Mouse (Mus musculus) erythroblast, adult 5-6 weeks (primary cell): ENCODE data around the gene Olfr1350. TPM values are rescaled to one million over a fixed set of nuclear protein-coding genes. Genes with fewer than 3 reads are reported as not detected.
"Not testable (repeated sequence)": the region's sequence is repeated elsewhere in the genome, so short reads cannot be mapped to it uniquely, and the experiment has no call there.

Experiments
- ATAC-seq: replicated peaks from 2 replicates; pipeline ENCODE4 v1.8.0; 2016; ENCODE audit warnings: moderate number of reproducible peaks, mild to moderate bottlenecking, moderate TSS enrichment, inconsistent platforms; ENCODE audit not compliant: poor library complexity, low FRiP score, severe bottlenecking
- total RNA-seq, 2 experiments: library from RNA; stranded (forward) in 1 of 2; stranded (reverse) in 1 of 2; fragments of 150-400 nt in 1 of 2; fragments of 200-764, 138-1000 nt in 1 of 2; gene quantifications; 2 replicates each; pipeline versions ENCODE4 v1.2.3 to v1.2.4; 2015 to 2017; ENCODE audit warnings: low replicate concordance in 2 of 2

The Olfr1350 gene
- not detected in 2 replicates for total RNA-seq (2015; ENCODE audit: low replicate concordance)
- total RNA-seq (2017; ENCODE audit: low replicate concordance) = not detected in 2 replicates

- ATAC-seq = no peak
Observed at GRCm38 (mm10) chr7:6564541-6564940, at the start of gene Olfr1350. TSS of gene Olfr1350 (plus strand) at chr7:6564841.

GRCm38 (mm10) chr7:6521666-6522065, 43.0 kb upstream of the Olfr1350 start:
- ATAC-seq = no peak

GRCm38 (mm10) chr7:6522850-6523249, 41.8 kb upstream of the Olfr1350 start, which contains the start of gene Olfr1349:
TSS of gene Olfr1349 (minus strand) at chr7:6522950.
- no peak for ATAC-seq

- ATAC-seq = no peak
Observed at GRCm38 (mm10) chr7:6525001-6525400, 39.6 kb upstream of the Olfr1350 start.

- ATAC-seq = no peak
Observed at GRCm38 (mm10) chr7:6526141-6526540, 38.5 kb upstream of the Olfr1350 start.

GRCm38 (mm10) chr7:6586096-6586759, 21.6 kb downstream of the Olfr1350 start:
- ATAC-seq = no peak

GRCm38 (mm10) chr7:6588766-6589165, 24.1 kb downstream of the Olfr1350 start:
- not testable (repeated sequence) for ATAC-seq

- no peak for ATAC-seq
Observed at GRCm38 (mm10) chr7:6603331-6603730, 38.7 kb downstream of the Olfr1350 start.

Other genes with a start within 250 kb of the Olfr1350 start
- not detected in 2 replicates for gene Zfp583, start 233.6 kb upstream of the Olfr1350 start, total RNA-seq (2015; ENCODE audit: low replicate concordance)
- not detected in 2 replicates for gene Zfp583, start 233.6 kb upstream of the Olfr1350 start, total RNA-seq (2017; ENCODE audit: low replicate concordance)
- not detected in 2 replicates for gene Gm3854, start 221.1 kb upstream of the Olfr1350 start, total RNA-seq (2015; ENCODE audit: low replicate concordance)
- gene Gm3854, start 221.1 kb upstream of the Olfr1350 start, total RNA-seq (2017; ENCODE audit: low replicate concordance) = not detected in 2 replicates
- not detected in 2 replicates for gene Zfp78, start 201.6 kb upstream of the Olfr1350 start, total RNA-seq (2015; ENCODE audit: low replicate concordance)
- gene Zfp78, start 201.6 kb upstream of the Olfr1350 start, total RNA-seq (2017; ENCODE audit: low replicate concordance) = 0.43 and 2.1 TPM in 2 replicates
- gene Zfp28, start 181.5 kb upstream of the Olfr1350 start, total RNA-seq (2015; ENCODE audit: low replicate concordance) = not detected in 2 replicates
- gene Zfp28, start 181.5 kb upstream of the Olfr1350 start, total RNA-seq (2017; ENCODE audit: low replicate concordance) = 9.6 TPM in 1 of 2 replicates, not detected in the other
- not detected in 2 replicates for gene Smim17, start 166.1 kb upstream of the Olfr1350 start, total RNA-seq (2015; ENCODE audit: low replicate concordance)
- not detected in 2 replicates for gene Smim17, start 166.1 kb upstream of the Olfr1350 start, total RNA-seq (2017; ENCODE audit: low replicate concordance)
- not detected in 2 replicates for gene Gm20715, start 154.6 kb upstream of the Olfr1350 start, total RNA-seq (2015; ENCODE audit: low replicate concordance)
- gene Gm20715, start 154.6 kb upstream of the Olfr1350 start, total RNA-seq (2017; ENCODE audit: low replicate concordance) = not detected in 2 replicates
- not detected in 2 replicates for gene Olfr1344, start 126.2 kb upstream of the Olfr1350 start, total RNA-seq (2015; ENCODE audit: low replicate concordance)
- not detected in 2 replicates for gene Olfr1344, start 126.2 kb upstream of the Olfr1350 start, total RNA-seq (2017; ENCODE audit: low replicate concordance)
- not detected in 2 replicates for gene Olfr1336, start 108.7 kb upstream of the Olfr1350 start, total RNA-seq (2015; ENCODE audit: low replicate concordance)
- not detected in 2 replicates for gene Olfr1336, start 108.7 kb upstream of the Olfr1350 start, total RNA-seq (2017; ENCODE audit: low replicate concordance)
- not detected in 2 replicates for gene Olfr1346, start 97.7 kb upstream of the Olfr1350 start, total RNA-seq (2015; ENCODE audit: low replicate concordance)
- gene Olfr1346, start 97.7 kb upstream of the Olfr1350 start, total RNA-seq (2017; ENCODE audit: low replicate concordance) = not detected in 2 replicates
- not detected in 2 replicates for gene Olfr5, start 77.9 kb upstream of the Olfr1350 start, total RNA-seq (2015; ENCODE audit: low replicate concordance)
- not detected in 2 replicates for gene Olfr5, start 77.9 kb upstream of the Olfr1350 start, total RNA-seq (2017; ENCODE audit: low replicate concordance)
- not detected in 2 replicates for gene Olfr1347, start 65.1 kb upstream of the Olfr1350 start, total RNA-seq (2015; ENCODE audit: low replicate concordance)
- gene Olfr1347, start 65.1 kb upstream of the Olfr1350 start, total RNA-seq (2017; ENCODE audit: low replicate concordance) = not detected in 2 replicates
- not detected in 2 replicates for gene Olfr1348, start 56.1 kb upstream of the Olfr1350 start, total RNA-seq (2015; ENCODE audit: low replicate concordance)
- gene Olfr1348, start 56.1 kb upstream of the Olfr1350 start, total RNA-seq (2017; ENCODE audit: low replicate concordance) = not detected in 2 replicates
- not detected in 2 replicates for gene Olfr1349, start 41.9 kb upstream of the Olfr1350 start, total RNA-seq (2015; ENCODE audit: low replicate concordance)
- not detected in 2 replicates for gene Olfr1349, start 41.9 kb upstream of the Olfr1350 start, total RNA-seq (2017; ENCODE audit: low replicate concordance)
- gene Zim1, start 131.6 kb downstream of the Olfr1350 start, total RNA-seq (2015; ENCODE audit: low replicate concordance) = not detected in 2 replicates
- gene Zim1, start 131.6 kb downstream of the Olfr1350 start, total RNA-seq (2017; ENCODE audit: low replicate concordance) = not detected in 2 replicates
- not detected in 2 replicates for gene Peg3, start 165.6 kb downstream of the Olfr1350 start, total RNA-seq (2015; ENCODE audit: low replicate concordance)
- gene Peg3, start 165.6 kb downstream of the Olfr1350 start, total RNA-seq (2017; ENCODE audit: low replicate concordance) = not detected in 2 replicates
- gene Usp29, start 165.7 kb downstream of the Olfr1350 start, total RNA-seq (2015; ENCODE audit: low replicate concordance) = 0.19 TPM in 1 of 2 replicates, not detected in the other
- gene Usp29, start 165.7 kb downstream of the Olfr1350 start, total RNA-seq (2017; ENCODE audit: low replicate concordance) = not detected in 2 replicates